Mouse (Mus musculus): ENCODE data around the gene Tex13a.

Gene Tex13a

DNA sequence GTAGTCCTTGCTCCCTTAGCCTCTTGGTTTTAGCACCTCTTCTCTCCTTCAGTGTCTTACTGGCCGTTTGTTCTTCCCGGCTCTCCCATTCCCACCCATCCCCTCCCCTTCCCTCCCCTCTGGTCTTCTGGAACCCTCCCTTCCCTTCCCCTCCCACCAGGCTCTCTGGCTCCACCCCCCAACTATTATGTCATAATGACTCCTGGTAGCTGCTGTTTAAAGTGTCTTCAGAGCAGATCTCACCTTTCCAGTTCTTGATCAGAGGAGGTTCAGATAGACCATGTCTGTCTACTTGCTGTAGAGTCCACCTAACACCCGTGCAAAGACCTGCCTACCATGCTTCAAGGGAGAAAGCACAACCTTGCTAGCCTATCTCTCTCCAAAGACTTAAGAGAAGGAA, at the start of gene Tex13a:
Gene Tex13a, minus strand, starts transcription at position 101 of the 400 bp plus-strand sequence.
- no peak for DNase-seq (ENCODE audit: low spot score in 2 of 2)

DNA sequence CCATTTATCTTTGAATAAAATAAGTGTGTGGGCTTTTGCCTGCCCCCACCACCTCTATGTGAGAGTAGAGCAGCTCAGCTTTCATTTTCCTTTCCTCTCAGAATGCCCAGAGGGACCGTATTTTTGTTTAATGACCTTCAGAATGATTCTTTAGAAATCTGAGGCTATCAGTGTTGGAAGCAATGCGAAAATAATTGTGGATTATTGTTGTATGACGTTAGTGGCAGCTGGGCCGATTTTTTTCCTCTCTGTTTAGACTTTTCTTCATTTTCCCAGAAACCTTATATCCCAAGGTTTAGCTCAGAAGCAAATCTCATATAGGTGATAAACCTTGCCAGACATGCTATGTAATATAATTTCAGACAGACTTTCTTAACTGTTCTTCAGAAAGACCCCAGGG, 25.2 kb upstream of the Tex13a start:
- DNase-seq (ENCODE audit: low spot score in 2 of 2), result no peak

DNA sequence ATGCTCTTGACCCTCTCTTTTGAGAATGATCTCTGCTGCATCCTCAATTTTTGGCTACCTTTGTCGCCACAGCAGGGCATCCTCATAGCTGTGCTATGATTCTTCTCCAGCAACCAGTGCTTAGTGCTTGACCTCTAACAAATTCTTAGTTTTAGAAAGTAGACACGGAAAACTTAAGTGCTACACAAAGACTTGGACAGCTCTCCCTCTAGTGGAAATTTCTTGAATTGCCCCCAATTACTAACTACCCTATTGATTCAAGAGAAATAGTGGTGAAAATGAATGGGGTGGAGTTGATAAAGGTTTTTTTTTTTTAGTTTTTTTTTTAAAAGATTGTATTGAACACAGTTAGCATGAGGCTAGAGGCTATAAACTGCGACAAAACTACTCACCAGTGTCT, 39.2 kb downstream of the Tex13a start:
- DNase-seq (ENCODE audit: low spot score in 2 of 2), result no peak
